Mouse (Mus musculus): ENCODE results near the gene Vmn1r202.

Gene Vmn1r202

DNA sequence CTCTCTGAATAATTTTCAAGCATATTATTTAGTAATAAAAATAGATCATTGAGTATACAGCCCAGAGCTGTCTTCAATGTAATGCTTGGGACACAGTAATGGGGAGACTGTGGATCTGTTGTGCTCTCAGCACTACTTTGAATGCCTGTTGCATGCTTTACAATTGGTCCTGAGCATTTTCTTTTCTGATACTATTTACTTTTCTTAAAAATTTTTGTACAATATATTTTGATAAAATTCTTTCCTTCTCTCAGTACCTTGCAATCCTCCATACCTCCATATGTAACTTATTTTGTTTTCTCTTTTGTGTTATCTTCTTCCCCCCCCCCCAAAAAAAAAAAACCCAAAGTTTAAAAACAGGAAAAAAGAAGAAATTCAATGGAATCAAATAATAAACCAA is at the start of gene Vmn1r202:
Vmn1r202 (minus strand) TSS at position 101 of the 400 bp plus-strand sequence.

DNA sequence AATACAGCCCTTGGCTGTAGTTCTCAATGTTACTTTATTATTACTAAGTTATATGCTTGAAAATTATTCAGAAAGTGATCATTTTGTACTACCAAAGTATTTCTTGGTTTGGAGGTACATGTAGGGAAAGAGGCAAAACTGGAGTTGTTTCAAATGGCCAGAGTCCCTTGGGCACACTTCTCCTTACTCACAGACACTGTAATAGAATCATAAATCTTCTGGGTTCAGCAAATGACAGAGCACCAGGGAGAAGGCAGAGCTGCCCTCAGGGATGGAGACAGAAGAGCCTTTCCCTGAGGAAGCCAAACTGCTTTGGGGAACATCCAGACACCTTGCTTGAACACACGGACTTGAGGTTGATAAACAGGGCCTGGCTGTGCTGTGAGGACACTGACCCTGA is 47.7 kb upstream of the Vmn1r202 start, which contains the start of gene Vmn1r204:
Vmn1r204 (plus strand) TSS at position 301 of the 400 bp plus-strand sequence.
- WGBS = 65% methylated on average over 1 of the region's 1 CpGs

DNA sequence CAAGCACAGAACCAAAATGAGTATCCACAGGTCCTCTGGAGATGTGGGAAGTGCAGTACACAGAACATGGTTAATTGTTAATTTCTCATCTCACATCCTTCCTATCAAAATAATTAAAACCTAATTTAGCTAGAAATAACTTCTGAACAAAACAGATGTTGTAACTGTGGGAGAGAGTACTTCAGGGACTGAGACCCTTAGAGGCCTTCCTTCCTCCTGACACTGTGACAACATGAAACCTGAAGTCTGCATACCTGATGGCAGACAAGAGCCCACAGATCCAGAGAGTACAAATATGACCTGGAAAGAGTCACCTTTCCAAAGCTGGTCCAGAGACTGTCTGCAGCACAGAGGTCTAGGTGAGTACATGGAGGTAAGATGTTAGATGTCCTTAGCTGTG is 12.6 kb upstream of the Vmn1r202 start, which contains the start of gene Vmn1r203:
Vmn1r203 (plus strand) TSS at position 301 of the 400 bp plus-strand sequence.

DNA sequence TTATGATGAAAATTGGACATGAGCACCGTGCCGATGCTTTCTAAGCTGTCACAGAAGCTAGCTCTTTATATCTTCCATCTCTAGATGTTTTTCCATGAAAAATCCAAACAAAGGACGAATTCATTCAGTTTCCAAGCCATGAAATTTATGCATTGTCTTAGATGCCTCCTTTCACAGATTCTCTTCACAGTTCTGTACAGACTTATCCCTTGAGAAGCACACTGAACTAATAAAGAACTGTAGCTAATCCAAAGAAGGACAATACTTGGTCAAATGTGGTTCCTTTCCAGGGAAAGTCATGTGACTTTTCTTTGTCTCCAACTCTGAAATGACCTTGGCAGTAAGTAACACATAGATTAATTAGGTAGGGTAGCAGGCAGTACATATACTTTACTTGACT is 2.8 kb downstream of the Vmn1r202 start:
- WGBS = 66% methylated on average over 3 of the region's 3 CpGs

DNA sequence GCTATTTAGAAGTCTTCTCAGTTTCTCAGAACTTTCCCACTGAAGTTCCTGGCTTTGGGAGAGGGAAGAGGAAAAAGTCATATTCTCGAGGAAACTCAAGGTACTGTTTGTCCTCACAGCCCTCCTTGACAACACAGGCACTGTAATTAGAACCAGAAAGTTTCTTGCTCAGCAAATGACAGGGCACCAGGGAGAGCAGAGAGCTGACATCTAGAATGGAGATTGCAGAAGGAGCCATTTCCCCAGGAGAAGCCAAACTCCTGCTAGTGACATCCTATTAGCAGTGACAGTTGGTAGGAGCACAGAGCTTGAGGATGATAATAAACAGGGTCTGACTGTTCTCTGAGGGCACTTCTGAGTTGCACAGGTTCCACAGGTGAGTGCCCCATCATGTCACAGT is 33.6 kb downstream of the Vmn1r202 start, which contains the start of gene Vmn1r201:
Vmn1r201 (plus strand) TSS at position 301 of the 400 bp plus-strand sequence.
- WGBS = 69% methylated on average over 1 of the region's 1 CpGs

Measured in cerebral cortex, adult 2 months (tissue).